Mouse (Mus musculus) C2C12 (cell line): ENCODE data around the gene Rpl3. TPM values are rescaled to one million over a fixed set of nuclear protein-coding genes. Genes with fewer than 3 reads are reported as not detected.
A peak's percentile ranks its signal among the peaks of the same experiment; 100 is the strongest.

Experiments
- H3K27me3 ChIP-seq: one replicate; pipeline ENCODE4 v1.6.1; 2011; ENCODE audit not compliant: control insufficient read depth, insufficient read depth, insufficient read length
- H3K36me3 ChIP-seq: one replicate; pipeline ENCODE4 v1.6.1; 2011; ENCODE audit not compliant: control insufficient read depth, insufficient read depth
- H3K4me3 ChIP-seq: one replicate; pipeline ENCODE4 v1.5.1; 2011; ENCODE audit warnings: mild to moderate bottlenecking, control low read depth; ENCODE audit not compliant: poor library complexity, insufficient read depth, severe bottlenecking
- H3K79me2 ChIP-seq: one replicate; pipeline ENCODE4 v1.6.1; 2011; ENCODE audit not compliant: control insufficient read depth, insufficient read depth
- H3K79me3 ChIP-seq: one replicate; pipeline ENCODE4 v1.6.1; 2011; ENCODE audit warnings: low read depth, control low read depth
- H3ac ChIP-seq: one replicate; pipeline ENCODE3; 2011; ENCODE audit warnings: low read depth; ENCODE audit not compliant: control insufficient read depth, insufficient read length
- CEBPB ChIP-seq: IDR thresholded peaks from one replicate; pipeline ENCODE4 v1.6.1; 2011; ENCODE audit warnings: low read depth, mild to moderate bottlenecking, control low read depth, moderate library complexity
- CTCF ChIP-seq: IDR thresholded peaks from one replicate; pipeline ENCODE4 v1.5.1; 2011; ENCODE audit not compliant: control insufficient read depth, insufficient read depth, insufficient read length
- FOSL1 ChIP-seq: IDR thresholded peaks from one replicate; pipeline ENCODE4 v1.8.0; 2011; ENCODE audit warnings: mild to moderate bottlenecking, low read length; ENCODE audit not compliant: poor library complexity, insufficient read depth, severe bottlenecking
- MAX ChIP-seq: IDR thresholded peaks from one replicate; pipeline ENCODE4 v1.6.1; 2011; ENCODE audit warnings: mild to moderate bottlenecking, control low read depth
- MYOD1 ChIP-seq: IDR thresholded peaks from one replicate; pipeline ENCODE4 v1.6.1; 2011; ENCODE audit warnings: low read depth; ENCODE audit not compliant: control insufficient read depth, insufficient read length
- MYOG ChIP-seq: IDR thresholded peaks from one replicate; pipeline ENCODE4 v1.6.1; 2011; ENCODE audit not compliant: control insufficient read depth, insufficient read length; ENCODE audit errors: extremely low read depth
- USF1 ChIP-seq: IDR thresholded peaks from one replicate; pipeline ENCODE4 v1.6.1; 2011; ENCODE audit warnings: low read depth, mild to moderate bottlenecking, control low read depth, moderate library complexity
- polyA plus RNA-seq: library from polyadenylated mRNA; unstranded; fragments of >200 nt; fragmentation: generic; extraction: Trizol; gene quantifications from one replicate; pipeline ENCODE4 v1.2.1, GENCODE M21; 2012; ENCODE audit warnings: missing spikeins

The Rpl3 gene
- polyA plus RNA-seq, 1 experiment = 1,181 TPM

GRCm38 (mm10) chr15:80045749-80046148 is 45.9 kb downstream of the Rpl3 start:
- H3K36me3 ChIP-seq = no peaks in the 10 kb centered on the region
- H3K4me3 ChIP-seq = no peak overlapping the region
- H3ac ChIP-seq = no peak overlapping the region
- no peaks in the 10 kb centered on the region for H3K27me3 ChIP-seq
- no peak for TF ChIP-seq MYOG
- no peak for TF ChIP-seq CTCF
- no peaks in the 10 kb centered on the region for H3K79me2 ChIP-seq
- H3K79me3 ChIP-seq = no peaks in the 10 kb centered on the region

- H3K4me3 ChIP-seq = no peak overlapping the region
- H3K27me3 ChIP-seq = no peaks in the 10 kb centered on the region
- no peaks in the 10 kb centered on the region for H3K79me2 ChIP-seq
- no peaks in the 10 kb centered on the region for H3K79me3 ChIP-seq
- no peak overlapping the region for H3ac ChIP-seq
- no peaks in the 10 kb centered on the region for H3K36me3 ChIP-seq
- TF ChIP-seq MYOG = no peak
- TF ChIP-seq USF1 = no peak
- TF ChIP-seq CTCF = no peak
- no peak for TF ChIP-seq MYOD1
- TF ChIP-seq MAX = no peak
- no peak for TF ChIP-seq FOSL1
- TF ChIP-seq CEBPB = no peak
Measured at GRCm38 (mm10) chr15:80044249-80044648, 47.4 kb downstream of the Rpl3 start.

- Histone ChIP-seq H3ac (no peak overlapping the region), H3K4me3 (no peak overlapping the region), H3K79me2 (no peaks in the 10 kb centered on the region), H3K36me3 (no peaks in the 10 kb centered on the region), H3K27me3 (no peaks in the 10 kb centered on the region), H3K79me3 (no peaks in the 10 kb centered on the region)
- TF ChIP-seq CEBPB (no peak), USF1 (no peak), MAX (no peak), MYOG (no peak), CTCF (no peak), FOSL1 (no peak), MYOD1 (no peak)
Measured at GRCm38 (mm10) chr15:80042152-80042551, 49.5 kb downstream of the Rpl3 start.

GRCm38 (mm10) chr15:80038110-80038391 is 53.6 kb downstream of the Rpl3 start:
- H3K36me3 ChIP-seq = no peaks in the 10 kb centered on the region
- H3K79me3 ChIP-seq = no peaks in the 10 kb centered on the region
- TF ChIP-seq MYOD1 = no peak
- no peak for TF ChIP-seq MYOG
- no peak for TF ChIP-seq CEBPB
- TF ChIP-seq CTCF = no peak
- no peak for TF ChIP-seq FOSL1
- TF ChIP-seq MAX = no peak
- H3ac ChIP-seq = no peak overlapping the region
- no peaks in the 10 kb centered on the region for H3K27me3 ChIP-seq
- no peak overlapping the region for H3K4me3 ChIP-seq
- no peaks in the 10 kb centered on the region for H3K79me2 ChIP-seq

- Histone ChIP-seq H3K36me3 (no peaks in the 10 kb centered on the region), H3ac (no peak overlapping the region), H3K79me3 (no peaks in the 10 kb centered on the region), H3K79me2 (no peaks in the 10 kb centered on the region), H3K27me3 (no peaks in the 10 kb centered on the region), H3K4me3 (no peak overlapping the region)
- TF ChIP-seq MAX (peak; percentile 88), MYOD1 (no peak), USF1 (no peak), FOSL1 (peak; percentile 56), CTCF (no peak), MYOG (no peak), CEBPB (no peak)
Measured at GRCm38 (mm10) chr15:80037255-80038109, 54.2 kb downstream of the Rpl3 start.

- Histone ChIP-seq H3ac (no peak overlapping the region), H3K79me3 (no peaks in the 10 kb centered on the region), H3K27me3 (no peaks in the 10 kb centered on the region), H3K4me3 (no peak overlapping the region), H3K36me3 (no peaks in the 10 kb centered on the region), H3K79me2 (no peaks in the 10 kb centered on the region)
- TF ChIP-seq CTCF (no peak), FOSL1 (no peak), USF1 (no peak), MYOD1 (no peak), CEBPB (no peak), MAX (no peak), MYOG (no peak)
Measured at GRCm38 (mm10) chr15:80035341-80035885, 56.3 kb downstream of the Rpl3 start.
